Mouse (Mus musculus): Measurements from ENCODE around the gene Ube2q1. TPM values are rescaled to one million over a fixed set of nuclear protein-coding genes. Genes with fewer than 3 reads are reported as not detected.

Gene Ube2q1
- total RNA-seq, 1 experiment from 2014 or later, result 98.7 TPM

- ATAC-seq (replicated peaks; ENCODE audit: low read depth, poor library complexity, severe bottlenecking), result no peak
These were observed 45.2 kb downstream of the Ube2q1 start for GRCm38 (mm10) chr3:89818605-89819004.

GRCm38 (mm10) chr3:89819897-89820296, 46.5 kb downstream of the Ube2q1 start:
- peak; percentile 67 for ATAC-seq (replicated peaks; ENCODE audit: low read depth, poor library complexity, severe bottlenecking)

- ATAC-seq (replicated peaks; ENCODE audit: low read depth, poor library complexity, severe bottlenecking), result no peak
These were observed 47.1 kb downstream of the Ube2q1 start for GRCm38 (mm10) chr3:89820311-89821095.

- no peak for ATAC-seq (replicated peaks; ENCODE audit: low read depth, poor library complexity, severe bottlenecking)
These were observed 47.7 kb downstream of the Ube2q1 start for GRCm38 (mm10) chr3:89821096-89821513.

GRCm38 (mm10) chr3:89821548-89822480, 48.4 kb downstream of the Ube2q1 start:
- 0 out of 2 replicates have a peak, but pooled peaks have one; percentile 23 for ATAC-seq (replicated peaks; ENCODE audit: low read depth, poor library complexity, severe bottlenecking)

- no peak for ATAC-seq (replicated peaks; ENCODE audit: low read depth, poor library complexity, severe bottlenecking)
These were observed 50.2 kb downstream of the Ube2q1 start for GRCm38 (mm10) chr3:89823594-89823993.

GRCm38 (mm10) chr3:89826295-89826694, 52.9 kb downstream of the Ube2q1 start:
- ATAC-seq (replicated peaks; ENCODE audit: low read depth, poor library complexity, severe bottlenecking), result no peak

GRCm38 (mm10) chr3:89830815-89831591, 57.6 kb downstream of the Ube2q1 start, which contains the start of gene She:
TSS of gene She (plus strand) at chr3:89831370.
- ATAC-seq (replicated peaks; ENCODE audit: low read depth, poor library complexity, severe bottlenecking), result 0 out of 2 replicates have a peak, but pooled peaks have one; percentile 25

Other genes starting within 250 kb of the Ube2q1 start
- gene Adar, start 58.6 kb upstream of the Ube2q1 start, total RNA-seq (2017), result 27.4 and 28.0 TPM in 2 replicates
- 0.15 and 1.6 TPM in 2 replicates for gene Chrnb2, start 9.0 kb upstream of the Ube2q1 start, total RNA-seq (2017)
- 0.05 TPM in 1 of 2 replicates, not detected in the other for gene She, start 57.8 kb downstream of the Ube2q1 start, total RNA-seq (2017)
- gene Il6ra, start 139.6 kb downstream of the Ube2q1 start, total RNA-seq (2017), result 10.4 and 11.6 TPM in 2 replicates
- gene Atp8b2, start 189.9 kb downstream of the Ube2q1 start, total RNA-seq (2017), result 14.8 and 16.5 TPM in 2 replicates
- gene Hax1, start 225.2 kb downstream of the Ube2q1 start, total RNA-seq (2017), result 73.2 and 87.5 TPM in 2 replicates